Comparison of ENCODE assay signal across 8 mouse cellular contexts in genomic region chrX:48345385-48345932, GRCm38 (mm10). TPM values are rescaled to one million over a fixed set of nuclear protein-coding genes. Genes with fewer than 3 reads are reported as not detected.
DNase-seq lines count a peak whose midpoint lies in the region; ATAC-seq and TF ChIP-seq lines count a peak whose summit lies in the region.

No protein-coding gene starts in this region.

- no peak overlapping the region for H3K27ac ChIP-seq in ES-E14 (ENCODE audit: insufficient read depth, low read depth, low read length, poor library complexity, severe bottlenecking)
- H3K27ac ChIP-seq in limb, embryonic 12.5 days, result peak overlapping the region; percentile 50; the same call in 1 of the 2 replicates
- H3K27ac ChIP-seq in midbrain, embryonic 16.5 days (ENCODE audit: low read length), result peak overlapping the region; percentile 81

- DNase-seq in ES-E14 (ENCODE audit: low read depth, low spot score), result no peak
- peak; percentile 11 for DNase-seq in embryo, embryonic 11 days
- peak; percentile 19 to 30 for DNase-seq in heart, postnatal 10 days
- DNase-seq in thymus, postnatal 4 days, result peak; percentile 66
- DNase-seq in urinary bladder, postnatal 14 days (ENCODE audit: low spot score), result no peak

- H3K79me3 ChIP-seq in C2C12 (ENCODE audit: low read depth), result peaks cover 4% of the 10 kb centered on the region

- in situ Hi-C loops in ES-E14 (cut with MboI; ENCODE audit: low sequenced_read_pairs in 2 of 2, unreplicated experiment in 2 of 2), result no loop called here

- 0 out of 4 replicates have a peak, but pooled peaks cover 0 to 2% of the 10 kb centered on the region in 2 experiments for H3K4me1 ChIP-seq in ES-E14 (ENCODE audit: control insufficient read depth in 2 of 2, insufficient read depth in 2 of 2, low read length in 2 of 2, poor library complexity in 1 of 2)
- H3K4me1 ChIP-seq in limb, embryonic 12.5 days (replicated peaks), result 0 out of 2 replicates have a peak, but pooled peaks cover 3% of the 10 kb centered on the region
- H3K4me1 ChIP-seq in midbrain, embryonic 16.5 days (ENCODE audit: control insufficient read depth, insufficient read depth, low read length), result peaks cover 4% of the 10 kb centered on the region; the same call in 1 of the 2 replicates

- H3K36me3 ChIP-seq in C2C12 (ENCODE audit: control insufficient read depth, insufficient read depth), result no peaks in the 10 kb centered on the region
- H3K36me3 ChIP-seq in ES-E14 (ENCODE audit: control insufficient read depth, insufficient read depth, low read length, poor library complexity, severe bottlenecking), result no peaks in the 10 kb centered on the region
- no peaks in the 10 kb centered on the region for H3K36me3 ChIP-seq in limb, embryonic 12.5 days
- no peaks in the 10 kb centered on the region for H3K36me3 ChIP-seq in midbrain, embryonic 16.5 days (ENCODE audit: control insufficient read depth, insufficient read depth, low read length)

- H3ac ChIP-seq in C2C12 (ENCODE audit: control insufficient read depth, insufficient read length, low read depth), result peak overlapping the region; percentile 38

- no peak for ATAC-seq in limb, embryonic 12.5 days (ENCODE audit: insufficient number of reproducible peaks, insufficient read depth, low FRiP score, low TSS enrichment, low read depth)
- ATAC-seq in midbrain, embryonic 16.5 days, result no peak

- H3K4me2 ChIP-seq in limb, embryonic 12.5 days, result peak overlapping the region; percentile 72
- H3K4me2 ChIP-seq in midbrain, embryonic 16.5 days (ENCODE audit: low read length), result peak overlapping the region; percentile 58

- H3K79me2 ChIP-seq in C2C12 (ENCODE audit: control insufficient read depth, insufficient read depth), result no peaks in the 10 kb centered on the region

- 13% methylated on average over 42 of the region's 45 CpGs for WGBS in limb, embryonic 12.5 days
- WGBS in midbrain, embryonic 16.5 days, result 22% methylated on average over 19 of the region's 45 CpGs

- intact Hi-C loops in heart, postnatal 10 days (cut with DNase I), result no loop called here

- no peak for TF ChIP-seq CTCF in C2C12 (IDR thresholded peaks at IDR 0.05; ENCODE audit: control insufficient read depth, insufficient read depth, insufficient read length)

- H3K9me3 ChIP-seq in ES-E14 (ENCODE audit: control insufficient read depth, insufficient read depth, low read depth, low read length), result no peaks in the 10 kb centered on the region
- H3K9me3 ChIP-seq in limb, embryonic 12.5 days, result no peaks in the 10 kb centered on the region
- H3K9me3 ChIP-seq in midbrain, embryonic 16.5 days (replicated peaks; ENCODE audit: control insufficient read depth, low read length, poor library complexity, severe bottlenecking), result no peaks in the 10 kb centered on the region

- no peaks in the 10 kb centered on the region for H3K27me3 ChIP-seq in C2C12 (ENCODE audit: control insufficient read depth, insufficient read depth, insufficient read length)
- peaks cover 49% of the 10 kb centered on the region for H3K27me3 ChIP-seq in limb, embryonic 12.5 days
- H3K27me3 ChIP-seq in midbrain, embryonic 16.5 days (ENCODE audit: control insufficient read depth, insufficient read depth, low read depth, low read length), result no peaks in the 10 kb centered on the region

- peak overlapping the region; percentile 65 for H3K9ac ChIP-seq in ES-E14 (ENCODE audit: insufficient read depth, low read depth, low read length, poor library complexity, severe bottlenecking)
- peak overlapping the region; percentile 63 for H3K9ac ChIP-seq in limb, embryonic 12.5 days (replicated peaks)
- peak overlapping the region; percentile 67 for H3K9ac ChIP-seq in midbrain, embryonic 16.5 days (ENCODE audit: low read depth, low read length)

- H3K4me3 ChIP-seq in C2C12 (ENCODE audit: insufficient read depth, poor library complexity, severe bottlenecking), result peak overlapping the region; percentile 28
- H3K4me3 ChIP-seq in ES-E14 (ENCODE audit: insufficient read depth in 1 of 2, low read depth in 1 of 2, low read length in 2 of 2, poor library complexity in 1 of 2, severe bottlenecking in 1 of 2), result peak overlapping the region; percentile 67 to 75
- peak overlapping the region; percentile 55 for H3K4me3 ChIP-seq in limb, embryonic 12.5 days (replicated peaks)
- peak overlapping the region; percentile 48 for H3K4me3 ChIP-seq in midbrain, embryonic 16.5 days (ENCODE audit: low read depth, low read length)

TF ChIP-seq in C2C12, 6 proteins besides CTCF, POLR2A, EP300 and RAD21:
- TF ChIP-seq FOSL1 (IDR thresholded peaks at IDR 0.05; ENCODE audit: insufficient read depth, low read length, poor library complexity, severe bottlenecking) (no peak), MAX (IDR thresholded peaks at IDR 0.05) (no peak), CEBPB (IDR thresholded peaks at IDR 0.05; ENCODE audit: low read depth) (no peak)

TF ChIP-seq in ES-E14, 5 proteins besides CTCF, POLR2A, EP300 and RAD21:
- TF ChIP-seq MAFK (IDR thresholded peaks at IDR 0.05; ENCODE audit: insufficient read depth, low read depth, low read length), result no peak

RNA-seq across cellular contexts. Expression of gene Bcorl1, which starts 4.3 kb away (rescaled TPM):
- polyA plus RNA-seq in C2C12 (2012; fragmentation: generic; extraction: Trizol), result 3.7 TPM
- 1.7 and 2.7 TPM in 2 replicates for total RNA-seq in ES-E14 (2012; rRNA removed)
- 10 to 100 TPM in 1 of 2 experiments, 1 to 10 TPM in 1; 9.6 to 13.6 TPM for total RNA-seq in heart, postnatal 10 days (2021)
- 5.0 and 5.3 TPM in 2 replicates for polyA plus RNA-seq in limb, embryonic 12.5 days (2016; fragmentation: Nextera tagmentation; extraction: Ambion mirVana)
- 6.7 and 8.6 TPM in 2 replicates for polyA plus RNA-seq in midbrain, embryonic 16.5 days (2015; fragmentation: Nextera tagmentation; extraction: Ambion mirVana)

Comparison
In these comparisons a context has a peak if more than half of its experiments do, and no peak if none do; other contexts are left out.
1. DNase-seq: peak in embryo, embryonic 11 days (single experiment), heart, postnatal 10 days (2 of 2) and thymus, postnatal 4 days (single experiment); none in ES-E14 (single experiment) and urinary bladder, postnatal 14 days (single experiment).
2. Peak in every context shown above with its lines, with median percentiles within 50 percentile points of each other: H3K4me3 ChIP-seq and H3K9ac ChIP-seq.